Mouse (Mus musculus) layer of hippocampus, adult 2 months (tissue): ENCODE results near the gene Klrb1b. TPM values are rescaled to one million over a fixed set of nuclear protein-coding genes. Genes with fewer than 3 reads are reported as not detected.
"Not testable (repeated sequence)": the region's sequence is repeated elsewhere in the genome, so short reads cannot be mapped to it uniquely, and the experiment has no call there.

Source experiments
- DNase-seq, 2 experiments: peaks; one replicate each; pipeline ENCODE4 v3.0.0; 2022; ENCODE audit warnings: low spot score in 2 of 2
- H3K27ac ChIP-seq: fragments of 200-600 bp; 2 replicates; pipeline ENCODE4 v1.8.1; 2022
- H3K4me3 ChIP-seq: fragments of 200-600 bp; 2 replicates; pipeline ENCODE4 v1.8.1; 2022; ENCODE audit warnings: mild to moderate bottlenecking
- CTCF ChIP-seq: fragments of 200-600 bp; conservative IDR thresholded peaks from 2 replicates; pipeline ENCODE4 v1.8.1; 2022; ENCODE audit warnings: antibody characterized with exemption, mild to moderate bottlenecking, moderate library complexity
- total RNA-seq, 2 experiments: library from RNA; stranded (reverse); gene quantifications; 2 replicates each; pipeline ENCODE4 v1.2.3; 2021

Gene Klrb1b
- total RNA-seq, 2 experiments from 2014 or later, result not detected

GRCm38 (mm10) chr6:128769481-128770253 lies 56.5 kb downstream of the Klrb1b start:
- H3K4me3 ChIP-seq, result no peak overlapping the region
- TF ChIP-seq CTCF, result no peak
- no peak overlapping the region for H3K27ac ChIP-seq
- DNase-seq, result no peak

- no peak for DNase-seq
- H3K27ac ChIP-seq, result no peak overlapping the region
- no peak overlapping the region for H3K4me3 ChIP-seq
- TF ChIP-seq CTCF, result no peak
Measured at GRCm38 (mm10) chr6:128768047-128768446, 58.1 kb downstream of the Klrb1b start.

GRCm38 (mm10) chr6:128766486-128767254 lies 59.5 kb downstream of the Klrb1b start:
- DNase-seq, result peak in 1 of 2 experiments; percentile 28
- H3K4me3 ChIP-seq, H3K27ac ChIP-seq: not testable (repeated sequence)
- peak; percentile 72 for TF ChIP-seq CTCF

GRCm38 (mm10) chr6:128765211-128765610 lies 60.9 kb downstream of the Klrb1b start:
- no peak overlapping the region for H3K4me3 ChIP-seq
- TF ChIP-seq CTCF, result no peak
- no peak overlapping the region for H3K27ac ChIP-seq
- no peak for DNase-seq

GRCm38 (mm10) chr6:128764598-128764997 lies 61.5 kb downstream of the Klrb1b start:
- H3K27ac ChIP-seq, result peak overlapping the region; percentile 67

GRCm38 (mm10) chr6:128763736-128764523 lies 62.2 kb downstream of the Klrb1b start:
- peak; percentile 96 to 99 for DNase-seq
- peak overlapping the region; percentile 67 for H3K27ac ChIP-seq
- H3K4me3 ChIP-seq, result peak overlapping the region; percentile 63
- peak; percentile 83 for TF ChIP-seq CTCF

More at GRCm38 (mm10) chr6:128764598-128764997, 61.5 kb downstream of the Klrb1b start:
- peak overlapping the region; percentile 63 for H3K4me3 ChIP-seq
- no peak for TF ChIP-seq CTCF
- no peak for DNase-seq

Other genes with a start within 250 kb of the Klrb1b start
- gene A2ml1, start 244.7 kb downstream of the Klrb1b start, total RNA-seq, result 10 to 100 TPM in 1 of 2 experiments, 1 to 10 TPM in 1; 9.8 to 10.4 TPM
- gene Klrb1a, start 202.8 kb downstream of the Klrb1b start, total RNA-seq, result not detected
- not detected for gene Clec2h, start 163.9 kb downstream of the Klrb1b start, total RNA-seq
- gene Klrb1, start 103.3 kb downstream of the Klrb1b start, total RNA-seq, result not detected
- gene Klrb1c, start 37.1 kb downstream of the Klrb1b start, total RNA-seq, result not detected
- not detected for gene Gm44511, start within 50 bp of the Klrb1b start, total RNA-seq
- not detected for gene Clec2i, start 61.3 kb upstream of the Klrb1b start, total RNA-seq
- 1 to 10 TPM; 2.0 to 2.8 TPM for gene BC035044, start 64.8 kb upstream of the Klrb1b start, total RNA-seq
- gene Clec2g, start 108.0 kb upstream of the Klrb1b start, total RNA-seq, result 1 to 10 TPM in 1 of 2 experiments, under 1 TPM in 1; 0.71 to 1.0 TPM
- gene Klrb1f, start 219.6 kb upstream of the Klrb1b start, total RNA-seq, result not detected